Mouse (Mus musculus) adrenal gland, postnatal 25 days (tissue): Measurements from ENCODE around the gene Pdzk1ip1. TPM values are rescaled to one million over a fixed set of nuclear protein-coding genes. Genes with fewer than 3 reads are reported as not detected.

ENCODE experiments used
- DNase-seq: peaks from one replicate; pipeline ENCODE4 v3.0.0; 2021; ENCODE audit warnings: mixed read lengths
- total RNA-seq: library from RNA; stranded (reverse); gene quantifications from 2 replicates; pipeline ENCODE4 v1.2.3, GENCODE M21; 2021

The Pdzk1ip1 gene
- total RNA-seq, 1 experiment from 2014 or later, result 0.58 TPM

DNA sequence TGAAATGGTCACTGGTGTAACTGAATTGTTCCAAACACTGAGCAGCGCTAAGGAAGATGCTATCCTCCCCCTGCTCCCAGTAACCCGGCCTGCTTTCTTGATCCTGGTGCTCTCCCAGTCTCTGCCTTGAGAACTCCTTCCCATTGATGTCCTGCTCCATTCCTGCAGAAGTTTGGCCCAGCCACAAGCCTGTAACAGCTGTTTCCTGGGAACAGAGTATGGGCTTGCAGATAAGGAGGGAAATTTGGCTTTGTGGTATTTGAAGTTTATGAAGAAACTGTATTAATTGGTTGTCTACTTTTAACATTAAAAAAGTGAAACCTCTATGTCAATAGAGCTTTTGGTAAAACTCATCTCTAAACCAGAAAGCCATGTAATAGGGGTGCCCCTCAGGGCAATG lies 35.0 kb downstream of the Pdzk1ip1 start:
- DNase-seq, result no peak

- no peak for DNase-seq
Observed at GRCm38 (mm10) chr4:115124713-115125112, 36.2 kb downstream of the Pdzk1ip1 start.

DNA sequence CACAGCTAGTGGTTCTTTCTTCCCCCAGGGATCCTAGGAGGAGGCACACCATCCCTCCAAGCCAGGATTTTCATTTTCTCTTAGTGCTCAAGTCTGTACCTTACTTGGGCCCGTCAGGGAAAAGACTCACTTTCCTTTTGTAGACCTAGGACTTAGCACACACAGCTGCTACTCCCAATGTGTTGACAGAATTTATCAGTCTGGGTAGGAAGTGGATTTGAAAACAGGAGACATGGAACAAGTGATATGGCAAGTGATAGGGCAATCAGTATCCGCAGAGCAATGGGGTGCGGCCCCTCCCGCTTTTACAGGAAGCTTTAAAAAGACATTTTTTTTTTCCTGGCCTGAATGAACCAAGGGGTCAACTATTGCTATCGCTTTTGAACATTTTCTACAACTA lies 44.6 kb downstream of the Pdzk1ip1 start:
- no peak for DNase-seq

DNA sequence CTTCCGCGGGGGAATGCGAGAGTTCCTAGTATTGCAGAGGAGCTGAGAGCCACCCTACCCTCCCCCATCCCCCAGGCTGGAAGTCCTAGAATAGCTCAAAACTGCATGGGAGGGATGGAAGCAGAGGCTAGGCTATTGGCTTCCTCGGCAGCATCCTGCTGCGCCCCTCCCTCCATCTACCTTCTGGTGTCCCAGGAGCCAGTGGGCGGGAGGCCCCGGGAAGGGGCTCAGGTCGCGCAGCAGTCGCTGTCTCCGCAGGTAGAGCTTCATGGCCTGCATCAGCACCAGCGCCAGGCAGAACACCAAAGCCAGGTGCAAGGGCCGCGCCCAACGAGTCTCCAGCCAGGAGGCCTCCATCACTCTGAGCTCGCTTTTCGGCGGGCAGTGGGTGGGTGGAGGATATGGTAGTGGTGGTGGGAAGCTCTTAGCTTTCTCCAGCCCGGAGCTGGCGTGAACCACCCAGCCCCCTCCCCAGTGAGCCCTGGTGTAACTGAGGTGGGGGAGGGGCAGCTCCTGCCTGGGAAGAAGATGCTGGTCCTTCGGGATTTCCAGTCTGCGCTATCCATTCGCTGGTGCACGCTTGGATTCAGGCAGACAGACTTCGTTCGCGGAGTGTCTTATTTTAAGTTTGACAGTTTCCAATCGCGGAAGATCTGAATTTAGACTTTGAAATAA lies 45.2 kb downstream of the Pdzk1ip1 start, which contains the start of gene Cyp4x1:
Cyp4x1 (minus strand) TSS at position 661 of the 675 bp plus-strand sequence.
- no peak for DNase-seq

- DNase-seq, result no peak
Observed at GRCm38 (mm10) chr4:115134296-115134630, 45.8 kb downstream of the Pdzk1ip1 start.

Other genes with a start within 250 kb of the Pdzk1ip1 start
- 1.1 and 1.6 TPM in 2 replicates for gene Foxd2, start 179.8 kb upstream of the Pdzk1ip1 start, total RNA-seq
- gene Foxe3, start 162.7 kb upstream of the Pdzk1ip1 start, total RNA-seq, result not detected in 2 replicates
- 102 and 104 TPM in 2 replicates for gene Cmpk1, start 101.5 kb upstream of the Pdzk1ip1 start, total RNA-seq
- gene Stil, start 88.5 kb upstream of the Pdzk1ip1 start, total RNA-seq, result 0.94 and 1.2 TPM in 2 replicates
- 2.9 and 3.5 TPM in 2 replicates for gene Tal1, start 32.3 kb upstream of the Pdzk1ip1 start, total RNA-seq
- gene Cyp4x1, start 45.6 kb downstream of the Pdzk1ip1 start, total RNA-seq, result not detected in 2 replicates
- not detected in 2 replicates for gene Cyp4a29, start 153.4 kb downstream of the Pdzk1ip1 start, total RNA-seq
- not detected in 2 replicates for gene Cyp4a12a, start 210.3 kb downstream of the Pdzk1ip1 start, total RNA-seq